Mouse (Mus musculus): Measurements from ENCODE around the gene Ndufs2. TPM values are rescaled to one million over a fixed set of nuclear protein-coding genes. Genes with fewer than 3 reads are reported as not detected.
A peak's percentile ranks its signal among the peaks of the same experiment; 100 is the strongest.

Gene Ndufs2
- total RNA-seq (2017), result 172 to 231 TPM (median 231 TPM) in 3 replicates

DNA sequence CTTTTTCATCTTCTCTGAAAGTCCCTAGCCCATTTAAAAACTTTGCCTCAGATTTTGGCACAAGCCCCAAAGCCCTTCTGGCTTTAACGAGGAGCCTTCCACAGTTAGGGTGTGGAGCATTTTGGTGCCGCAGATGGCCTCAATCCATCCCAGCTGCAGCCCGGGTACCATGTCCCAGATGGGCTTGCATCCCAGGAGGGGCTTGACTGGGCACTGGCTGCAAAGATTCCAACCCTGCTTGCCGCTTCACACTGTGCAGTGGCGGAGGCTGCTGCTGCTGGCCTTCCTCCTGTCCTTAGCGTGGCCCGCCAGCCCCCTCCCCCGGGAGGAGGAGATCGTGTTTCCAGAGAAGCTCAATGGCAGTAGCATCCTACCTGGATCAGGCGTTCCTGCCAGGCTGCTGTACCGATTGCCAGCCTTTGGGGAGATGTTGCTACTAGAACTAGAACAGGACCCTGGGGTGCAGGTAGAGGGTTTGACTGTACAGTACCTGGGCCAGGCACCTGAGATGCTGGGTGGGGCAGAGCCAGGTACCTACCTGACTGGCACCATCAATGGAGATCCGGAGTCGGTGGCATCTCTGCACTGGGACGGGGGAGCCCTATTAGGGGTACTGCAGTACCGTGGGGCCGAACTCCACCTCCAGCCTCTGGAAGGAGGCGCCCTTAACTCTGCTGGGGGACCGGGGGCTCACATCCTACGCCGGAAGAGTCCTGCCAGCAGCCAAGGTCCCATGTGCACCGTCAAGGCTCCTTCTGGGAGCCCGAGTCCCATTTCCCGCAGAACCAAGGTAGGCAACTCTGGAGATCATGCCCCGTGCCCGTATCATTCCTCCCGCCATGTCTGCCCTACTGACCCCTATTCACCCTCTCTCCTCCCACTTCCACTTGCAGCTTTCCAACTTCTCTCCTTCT, at the start of gene Ndufs2:
Gene Ndufs2 (minus strand): TSS at position 709 of the 914 bp plus-strand sequence.
- no peak for ATAC-seq (replicated peaks; ENCODE audit: insufficient number of reproducible peaks, low FRiP score, low TSS enrichment, poor library complexity, severe bottlenecking)

- ATAC-seq (replicated peaks; ENCODE audit: insufficient number of reproducible peaks, low FRiP score, low TSS enrichment, poor library complexity, severe bottlenecking), result no peak
These were observed 47.0 kb upstream of the Ndufs2 start for GRCm38 (mm10) chr1:171298226-171298625.

- no peak for ATAC-seq (replicated peaks; ENCODE audit: insufficient number of reproducible peaks, low FRiP score, low TSS enrichment, poor library complexity, severe bottlenecking)
These were observed 43.8 kb upstream of the Ndufs2 start for GRCm38 (mm10) chr1:171295063-171295402.

GRCm38 (mm10) chr1:171294298-171295062, 43.3 kb upstream of the Ndufs2 start, which contains the start of gene Ufc1:
Gene Ufc1, minus strand, starts transcription at chr1:171295024.
- ATAC-seq (replicated peaks; ENCODE audit: insufficient number of reproducible peaks, low FRiP score, low TSS enrichment, poor library complexity, severe bottlenecking), result peak; percentile 95

- ATAC-seq (replicated peaks; ENCODE audit: insufficient number of reproducible peaks, low FRiP score, low TSS enrichment, poor library complexity, severe bottlenecking), result no peak
These were observed 42.7 kb upstream of the Ndufs2 start for GRCm38 (mm10) chr1:171293906-171294297.

- ATAC-seq (replicated peaks; ENCODE audit: insufficient number of reproducible peaks, low FRiP score, low TSS enrichment, poor library complexity, severe bottlenecking), result no peak
These were observed 42.2 kb upstream of the Ndufs2 start for GRCm38 (mm10) chr1:171293351-171293750.

DNA sequence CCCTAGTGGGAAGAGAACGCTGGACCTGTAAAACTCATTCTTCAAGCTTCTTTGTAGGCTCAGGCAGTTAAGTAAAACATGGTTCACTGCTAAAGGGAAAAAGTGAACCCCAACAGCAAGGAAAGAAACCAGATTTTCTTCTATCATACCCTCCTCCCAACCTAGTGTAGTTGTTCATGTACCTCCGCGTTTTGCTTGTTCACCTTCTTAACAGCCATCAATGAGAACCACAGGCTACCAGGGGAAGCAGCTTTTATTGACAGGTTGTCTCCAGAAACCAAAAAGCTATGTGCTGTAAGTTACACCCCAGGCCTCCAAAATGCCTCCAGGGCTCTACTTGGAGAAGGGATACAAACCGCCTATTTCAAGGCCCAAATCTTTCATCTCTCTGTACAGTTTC, 37.1 kb upstream of the Ndufs2 start:
- ATAC-seq (replicated peaks; ENCODE audit: insufficient number of reproducible peaks, low FRiP score, low TSS enrichment, poor library complexity, severe bottlenecking), result no peak

GRCm38 (mm10) chr1:171287136-171288081, 36.2 kb upstream of the Ndufs2 start, which contains the start of gene Usp21:
Gene Usp21, minus strand, starts transcription at chr1:171287991.
- ATAC-seq (replicated peaks; ENCODE audit: insufficient number of reproducible peaks, low FRiP score, low TSS enrichment, poor library complexity, severe bottlenecking), result peak; percentile 79

DNA sequence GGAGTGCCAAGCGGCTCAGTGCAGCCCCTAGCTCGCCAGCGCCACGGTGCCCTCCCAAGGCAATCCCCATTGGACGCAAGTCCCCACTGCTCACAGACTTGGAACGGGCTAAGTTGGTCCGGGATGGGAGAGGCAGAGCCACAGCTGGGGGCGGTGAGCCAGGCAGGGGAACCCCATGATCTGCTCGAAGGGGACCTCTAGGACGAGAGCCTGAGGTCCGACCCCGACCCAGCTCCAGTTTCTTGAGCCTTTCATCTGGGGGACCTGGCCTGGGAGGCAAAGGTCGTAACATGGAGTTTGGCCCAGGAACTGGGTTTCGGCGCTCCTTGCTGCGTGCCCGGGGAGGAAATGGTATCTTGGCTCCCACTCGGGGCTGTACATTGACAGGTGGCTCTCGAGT, 35.3 kb upstream of the Ndufs2 start:
- no peak for ATAC-seq (replicated peaks; ENCODE audit: insufficient number of reproducible peaks, low FRiP score, low TSS enrichment, poor library complexity, severe bottlenecking)

GRCm38 (mm10) chr1:171285096-171285892, 34.1 kb upstream of the Ndufs2 start:
- no peak for ATAC-seq (replicated peaks; ENCODE audit: insufficient number of reproducible peaks, low FRiP score, low TSS enrichment, poor library complexity, severe bottlenecking)

DNA sequence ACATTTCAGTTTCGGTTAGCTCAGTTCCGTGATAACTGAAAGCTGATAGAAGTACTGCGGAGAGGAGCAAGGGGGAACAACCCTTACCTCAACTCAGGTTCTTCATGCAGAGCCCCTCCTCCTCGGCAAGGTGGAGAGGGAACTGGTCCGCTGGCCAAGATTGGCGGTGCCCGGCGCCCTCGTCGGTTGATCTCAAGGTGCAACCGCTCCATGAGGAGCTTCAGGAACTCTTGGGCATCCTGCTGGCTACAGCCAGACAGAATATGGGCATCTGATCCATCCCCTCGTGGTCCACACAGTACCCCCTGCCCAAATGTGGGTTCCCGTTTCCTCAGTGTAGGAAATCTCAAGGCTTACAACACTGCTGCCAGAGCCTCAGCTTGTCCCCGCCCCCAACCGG, 33.3 kb upstream of the Ndufs2 start:
- no peak for ATAC-seq (replicated peaks; ENCODE audit: insufficient number of reproducible peaks, low FRiP score, low TSS enrichment, poor library complexity, severe bottlenecking)

DNA sequence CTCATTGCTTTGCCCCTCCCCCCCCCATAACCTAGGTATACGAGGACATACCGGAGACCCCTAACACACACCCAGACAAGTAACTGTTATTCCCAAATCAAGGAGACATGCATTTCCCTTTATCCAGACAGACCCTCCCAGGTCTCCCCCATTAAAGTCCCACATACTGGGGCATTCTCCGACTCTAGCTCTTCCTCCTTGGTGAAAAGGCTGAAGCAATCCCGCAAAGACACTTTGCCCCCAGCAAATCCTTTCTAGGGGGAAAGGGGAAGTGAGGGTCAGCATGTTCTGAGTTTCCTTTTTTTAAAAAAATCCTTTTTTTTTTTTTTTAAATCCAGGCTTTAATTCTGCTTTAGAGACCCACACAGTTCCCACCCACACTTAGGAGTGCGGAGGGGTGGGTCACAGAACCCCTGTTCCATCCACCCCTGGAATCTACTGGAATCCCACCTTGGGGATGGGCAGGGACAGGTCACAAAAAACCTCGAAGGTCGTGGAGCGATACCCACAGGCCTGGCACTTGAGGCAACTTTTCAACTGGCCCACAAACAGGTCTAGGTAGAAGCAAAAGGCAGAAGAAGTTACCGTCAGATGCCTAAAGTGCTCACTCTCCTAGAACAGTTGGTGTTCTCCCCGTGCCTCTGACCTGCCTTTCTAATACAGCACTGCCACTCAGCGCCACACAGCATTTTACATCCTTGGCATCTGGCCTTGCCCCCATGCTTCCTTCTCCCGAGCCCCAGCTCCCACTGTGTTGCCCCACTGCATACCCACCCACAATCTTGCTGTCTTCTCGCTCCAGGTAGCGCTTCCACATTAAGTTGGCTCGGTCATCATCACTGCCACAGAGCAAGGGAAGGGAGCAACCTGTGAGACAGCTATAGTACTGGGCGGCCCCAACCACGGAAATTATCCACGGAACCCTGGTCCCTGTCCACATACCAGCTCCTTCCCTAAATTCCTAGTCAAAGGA, 32.3 kb upstream of the Ndufs2 start:
- ATAC-seq (replicated peaks; ENCODE audit: insufficient number of reproducible peaks, low FRiP score, low TSS enrichment, poor library complexity, severe bottlenecking), result no peak

DNA sequence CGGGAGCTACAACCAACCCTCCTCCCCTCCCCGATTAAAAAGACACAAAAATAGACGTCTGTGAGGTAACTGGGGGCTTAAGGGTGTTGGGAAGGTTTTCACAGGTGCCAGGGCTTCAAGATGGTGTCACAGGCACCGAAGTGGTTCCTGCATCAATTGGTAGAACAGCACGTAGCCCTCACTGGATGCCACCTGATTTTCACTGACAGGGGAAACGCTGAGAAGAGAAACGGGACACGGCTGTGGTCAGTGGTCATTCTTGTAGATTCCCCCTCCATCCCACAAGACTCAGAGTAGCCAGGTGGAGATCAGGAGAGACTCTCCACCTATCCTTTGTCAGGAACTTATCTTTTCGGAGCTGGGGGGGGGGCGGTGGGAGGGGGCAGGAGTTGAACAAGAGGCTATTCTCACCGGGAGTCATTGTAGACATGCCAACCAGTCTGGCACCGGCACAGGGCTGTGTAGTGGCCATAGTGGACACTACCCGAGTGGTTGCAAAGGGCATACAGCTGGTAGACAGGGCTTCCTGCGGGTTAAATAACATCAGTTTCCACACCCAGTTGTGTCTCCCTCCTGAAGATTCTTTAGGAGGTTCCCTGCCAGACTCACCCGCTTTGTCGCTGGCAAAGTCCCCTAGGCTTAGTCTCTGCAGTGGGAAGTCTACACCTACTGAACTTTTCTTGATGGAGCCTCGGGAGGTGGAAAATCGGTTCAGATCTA, 31.1 kb upstream of the Ndufs2 start:
- ATAC-seq (replicated peaks; ENCODE audit: insufficient number of reproducible peaks, low FRiP score, low TSS enrichment, poor library complexity, severe bottlenecking), result no peak

GRCm38 (mm10) chr1:171281528-171281923, 30.3 kb upstream of the Ndufs2 start:
- peak; percentile 14 for ATAC-seq (replicated peaks; ENCODE audit: insufficient number of reproducible peaks, low FRiP score, low TSS enrichment, poor library complexity, severe bottlenecking)

DNA sequence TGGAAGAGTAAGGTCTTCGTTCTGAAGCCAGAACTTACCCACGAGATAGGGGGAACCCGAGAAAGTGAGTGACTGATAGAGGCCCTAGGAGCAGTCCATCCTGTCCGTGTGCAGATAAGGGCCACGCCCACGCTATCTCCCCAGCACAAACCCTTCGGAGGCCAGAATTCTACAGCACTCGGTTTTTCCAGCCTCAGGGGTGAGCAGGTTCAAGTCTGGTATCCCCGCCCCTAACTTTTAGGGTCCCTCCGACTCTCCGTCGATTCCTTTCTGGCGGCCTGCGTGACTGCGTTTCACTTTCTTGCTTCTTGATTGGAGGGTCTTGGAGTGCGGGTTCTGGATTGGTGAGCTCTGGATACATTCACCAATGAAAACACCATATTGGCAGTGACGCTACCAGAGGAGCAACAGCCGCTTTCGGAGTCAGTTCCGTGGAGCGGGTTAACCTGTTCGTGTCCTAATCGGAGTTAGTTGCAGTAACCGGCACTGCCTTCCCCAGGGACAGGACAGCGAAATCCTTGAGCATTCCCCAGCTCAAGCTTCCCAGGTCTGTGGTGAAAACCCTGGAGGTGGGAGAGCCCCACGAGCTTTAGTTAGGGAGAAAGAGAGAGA, 29.8 kb upstream of the Ndufs2 start, which contains the start of gene Ppox:
Gene Ppox (minus strand): TSS at position 271 of the 612 bp plus-strand sequence.
- peak; percentile 94 for ATAC-seq (replicated peaks; ENCODE audit: insufficient number of reproducible peaks, low FRiP score, low TSS enrichment, poor library complexity, severe bottlenecking)
